In genomic region chr16:95656535-95656934, GRCm38 (mm10) we compare ENCODE assay signal across 14 mouse cellular contexts. TPM values are rescaled to one million over a fixed set of nuclear protein-coding genes. Genes with fewer than 3 reads are reported as not detected.
DNase-seq lines count a peak whose midpoint lies in the region; ATAC-seq and TF ChIP-seq lines count a peak whose summit lies in the region.
"Had no signal": no experiment of that assay in that cellular context is flagged by ENCODE, and none has a peak within 500 bp of the region (broad histone marks: within the 10 kb centered on the region; RNA-seq: fewer than 3 reads in every experiment).

No protein-coding gene starts in this region.

- no peak overlapping the region for H3K9ac ChIP-seq in liver, embryonic 13.5 days
- H3K9ac ChIP-seq in liver, embryonic 12.5 days, result no peak overlapping the region
- H3K9ac ChIP-seq: heart, embryonic 15.5 days; hindbrain, embryonic 14.5 days; limb, embryonic 15.5 days had no signal

- H3K9me3 ChIP-seq in liver, embryonic 13.5 days (replicated peaks), result 0 out of 2 replicates have a peak, but pooled peaks cover 8% of the 10 kb centered on the region
- H3K9me3 ChIP-seq in liver, embryonic 12.5 days (replicated peaks), result peaks cover 7% of the 10 kb centered on the region
- H3K9me3 ChIP-seq in G1E (replicated peaks), result peaks cover 14% of the 10 kb centered on the region
- H3K9me3 ChIP-seq: heart, embryonic 15.5 days; limb, embryonic 15.5 days had no signal

- ATAC-seq in liver, embryonic 13.5 days (ENCODE audit: low read depth), result 0 out of 2 replicates have a peak, but pooled peaks have one; percentile 26
- no peak for ATAC-seq in liver, embryonic 12.5 days
- ATAC-seq in G1E (ENCODE audit: extremely low read depth, insufficient number of reproducible peaks, low FRiP score, poor library complexity, severe bottlenecking), result peak; percentile 15; the same call in 1 of the 2 replicates
- peak; percentile 36 for ATAC-seq in megakaryocyte, adult 5-6 weeks (ENCODE audit: poor library complexity, severe bottlenecking)

- DNase-seq in liver, embryonic 13.5 days, result no peak
- no peak for DNase-seq in G1E (ENCODE audit: low spot score)
- DNase-seq in layer of hippocampus, adult 2 months (ENCODE audit: low spot score in 2 of 2), result no peak
- DNase-seq in thymus, postnatal 10 days (ENCODE audit: low spot score in 2 of 2), result no peak
- no peak for DNase-seq in heart, postnatal 4 days
- DNase-seq: adrenal gland, postnatal 36 days; cerebellum, postnatal 10 days; kidney, postnatal 25 days; thymus, postnatal 4 days had no signal

- 87% methylated on average over 4 of the region's 4 CpGs for WGBS in liver, embryonic 13.5 days (ENCODE audit: insufficient replicate concordance)
- WGBS in liver, embryonic 12.5 days (ENCODE audit: insufficient replicate concordance), result 83% methylated on average over 4 of the region's 4 CpGs

- no peak overlapping the region for H3K4me3 ChIP-seq in liver, embryonic 13.5 days (replicated peaks)
- no peak overlapping the region for H3K4me3 ChIP-seq in liver, embryonic 12.5 days
- H3K4me3 ChIP-seq in G1E (ENCODE audit: low read depth, low read length), result no peak overlapping the region
- no peak overlapping the region for H3K4me3 ChIP-seq in layer of hippocampus, adult 2 months
- H3K4me3 ChIP-seq: heart, embryonic 15.5 days; limb, embryonic 15.5 days had no signal

- H3K27me3 ChIP-seq in liver, embryonic 13.5 days, result no peaks in the 10 kb centered on the region
- no peaks in the 10 kb centered on the region for H3K27me3 ChIP-seq in liver, embryonic 12.5 days (replicated peaks)
- H3K27me3 ChIP-seq in G1E (ENCODE audit: insufficient read depth, low read length), result peaks cover 19% of the 10 kb centered on the region
- H3K27me3 ChIP-seq: heart, embryonic 15.5 days; limb, embryonic 15.5 days had no signal

- H3K36me3 ChIP-seq in liver, embryonic 13.5 days, result no peaks in the 10 kb centered on the region
- H3K36me3 ChIP-seq in liver, embryonic 12.5 days, result no peaks in the 10 kb centered on the region
- H3K36me3 ChIP-seq in G1E (replicated peaks), result no peaks in the 10 kb centered on the region
- H3K36me3 ChIP-seq: heart, embryonic 15.5 days; limb, embryonic 15.5 days had no signal

- no peak overlapping the region for H3K27ac ChIP-seq in liver, embryonic 13.5 days
- H3K27ac ChIP-seq in liver, embryonic 12.5 days, result no peak overlapping the region
- H3K27ac ChIP-seq in layer of hippocampus, adult 2 months, result no peak overlapping the region
- H3K27ac ChIP-seq: heart, embryonic 15.5 days; hindbrain, embryonic 14.5 days; limb, embryonic 15.5 days had no signal

- H3K4me2 ChIP-seq in liver, embryonic 13.5 days, result no peak overlapping the region
- no peak overlapping the region for H3K4me2 ChIP-seq in liver, embryonic 12.5 days
- H3K4me2 ChIP-seq: heart, embryonic 15.5 days; hindbrain, embryonic 14.5 days; limb, embryonic 15.5 days had no signal

- H3K4me1 ChIP-seq in liver, embryonic 13.5 days (replicated peaks), result no peaks in the 10 kb centered on the region
- H3K4me1 ChIP-seq in liver, embryonic 12.5 days, result no peaks in the 10 kb centered on the region
- H3K4me1 ChIP-seq in G1E (ENCODE audit: insufficient read depth, low read depth, low read length), result no peaks in the 10 kb centered on the region
- H3K4me1 ChIP-seq: heart, embryonic 15.5 days had no signal

- no peak for TF ChIP-seq CTCF in G1E (IDR thresholded peaks at IDR 0.05; ENCODE audit: low read depth, low read length)
- no peak for TF ChIP-seq CTCF in layer of hippocampus, adult 2 months (conservative IDR thresholded peaks at IDR 0.05)

RNA-seq across cellular contexts. Expression of gene Ets2, which starts 45.3 kb away (rescaled TPM):
- polyA plus RNA-seq in liver, embryonic 13.5 days (2015; fragmentation: Nextera tagmentation; extraction: Ambion mirVana), result 10.2 and 13.3 TPM in 2 replicates
- polyA plus RNA-seq in liver, embryonic 12.5 days (2016; fragmentation: Nextera tagmentation; extraction: Ambion mirVana), result 18.6 and 19.7 TPM in 2 replicates
- total RNA-seq in G1E (2014; fragmentation: Nextera tagmentation) (49.4 and 59.6 TPM in 2 replicates), G1E (2017) (74.7 and 76.6 TPM in 2 replicates)
- 118 and 138 TPM in 2 replicates for polyA plus RNA-seq in G1E (2012)
- total RNA-seq in megakaryocyte, adult 5-6 weeks (2015), result 7.6 and 8.7 TPM in 2 replicates
- total RNA-seq in megakaryocyte, adult 5-6 weeks (2017), result 5.9 TPM in 2 replicates
- total RNA-seq in layer of hippocampus, adult 2 months (2021), result 10 to 100 TPM; 70.3 to 77.0 TPM
- total RNA-seq in heart, postnatal 4 days (2021), result 100 to 1,000 TPM; 106 to 110 TPM

Comparison
In these comparisons a context has a peak if more than half of its experiments do, and no peak if none do; other contexts are left out.
1. RNA of gene Ets2, which starts 45.3 kb away (total RNA-seq): 106 to 110 TPM in heart, postnatal 4 days, 70.3 to 77.0 TPM in layer of hippocampus, adult 2 months and 49.4 to 76.6 TPM in G1E; 5.9 to 8.7 TPM in megakaryocyte, adult 5-6 weeks; every median in the first group is over 4 times any median in the second.